Mouse (Mus musculus) adipocyte (in vitro differentiated cells): Measurements from ENCODE around the gene Crx.
"Not testable (repeated sequence)": the region's sequence is repeated elsewhere in the genome, so short reads cannot be mapped to it uniquely, and the experiment has no call there.

Experiments used
- DNase-seq: peaks from one replicate; pipeline ENCODE4 v3.0.0-alpha.2; 2016; ENCODE audit warnings: low spot score

Gene Crx

DNA sequence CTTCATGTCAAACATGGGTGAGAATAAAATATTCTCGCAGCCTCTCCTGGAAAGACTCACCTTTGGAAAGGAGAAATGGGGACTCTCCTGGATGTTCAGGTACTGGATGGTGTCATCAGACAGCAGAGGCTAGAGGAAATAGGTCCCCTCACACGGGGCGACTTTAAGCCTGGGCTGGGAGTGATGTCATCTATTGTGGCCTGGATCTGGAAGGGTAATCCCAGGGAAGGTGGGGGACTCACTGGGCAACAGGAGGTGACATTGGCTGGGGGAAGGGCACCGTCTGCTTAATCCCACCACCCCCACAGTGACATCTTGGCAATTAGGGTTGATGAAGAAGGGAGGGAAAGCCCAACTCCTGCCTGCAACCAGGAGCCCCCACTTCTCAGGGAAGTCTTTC lies at the start of gene Crx:
Crx (minus strand) TSS at position 213 of the 400 bp plus-strand sequence.
- no peak for DNase-seq

- DNase-seq, result peak; percentile 86
Measured at GRCm38 (mm10) chr7:15922220-15922773, 42.5 kb upstream of the Crx start, which contains the start of gene Selenow. Gene Selenow, minus strand, starts transcription at chr7:15922402.

GRCm38 (mm10) chr7:15921796-15922195 lies 42.0 kb upstream of the Crx start:
- peak; percentile 41 for DNase-seq

GRCm38 (mm10) chr7:15920645-15921190 lies 41.0 kb upstream of the Crx start:
- no peak for DNase-seq

GRCm38 (mm10) chr7:15919947-15920346 lies 40.2 kb upstream of the Crx start:
- no peak for DNase-seq

- DNase-seq, result peak; percentile 31
Measured at GRCm38 (mm10) chr7:15918371-15918770, 38.6 kb upstream of the Crx start.

GRCm38 (mm10) chr7:15916996-15917395 lies 37.2 kb upstream of the Crx start:
- no peak for DNase-seq

DNA sequence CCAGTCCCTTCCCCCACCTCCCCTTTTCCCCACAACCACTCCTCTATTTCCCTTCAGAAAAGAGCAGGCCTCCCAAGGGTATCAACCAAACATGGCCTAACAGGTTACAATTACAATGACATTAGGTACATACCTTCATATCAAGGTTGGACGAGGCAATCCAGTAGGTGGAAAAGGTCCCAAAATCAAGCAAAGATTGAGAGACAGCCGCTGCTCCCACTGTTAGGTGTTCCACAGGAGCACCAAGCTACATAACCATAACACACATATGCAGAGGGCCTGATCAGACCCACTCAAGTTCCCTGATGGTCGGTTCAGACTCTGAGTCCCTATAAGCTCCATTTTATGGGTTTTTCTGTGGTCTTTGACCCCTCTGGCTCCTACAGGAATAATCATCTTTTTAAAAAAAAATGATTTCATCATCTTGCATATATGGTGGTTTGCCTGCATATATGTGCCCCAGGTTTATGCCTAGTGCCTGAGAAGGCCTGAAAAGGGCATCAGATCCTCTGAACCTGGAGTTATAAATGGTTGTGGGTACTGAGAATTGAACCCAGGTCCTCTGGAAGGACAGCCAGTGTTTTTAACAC lies 36.5 kb upstream of the Crx start:
- no peak for DNase-seq

GRCm38 (mm10) chr7:15915695-15916094 lies 35.9 kb upstream of the Crx start:
- not testable (repeated sequence) for DNase-seq

DNA sequence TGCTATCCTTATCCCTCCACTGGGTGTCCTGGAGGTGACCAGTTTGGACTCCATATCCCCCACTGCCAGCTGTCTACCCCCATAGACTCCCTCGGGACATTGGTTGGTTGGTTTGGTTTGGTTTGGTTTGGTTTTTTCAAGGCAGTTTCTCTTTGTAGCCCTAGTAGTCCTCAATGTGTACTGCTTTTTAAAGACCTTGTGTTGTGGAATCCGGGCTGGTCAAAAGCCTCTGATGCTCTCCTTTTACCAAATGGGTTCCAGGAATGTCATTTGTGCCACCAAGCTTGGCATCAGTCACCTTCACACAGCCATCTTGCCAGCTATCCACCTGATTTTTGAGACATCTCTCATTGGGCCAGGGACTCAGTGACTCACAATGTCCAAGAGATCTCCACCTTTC lies 35.0 kb upstream of the Crx start:
- DNase-seq, result no peak

GRCm38 (mm10) chr7:15914252-15914651 lies 34.5 kb upstream of the Crx start:
- DNase-seq, result peak; percentile 55

DNA sequence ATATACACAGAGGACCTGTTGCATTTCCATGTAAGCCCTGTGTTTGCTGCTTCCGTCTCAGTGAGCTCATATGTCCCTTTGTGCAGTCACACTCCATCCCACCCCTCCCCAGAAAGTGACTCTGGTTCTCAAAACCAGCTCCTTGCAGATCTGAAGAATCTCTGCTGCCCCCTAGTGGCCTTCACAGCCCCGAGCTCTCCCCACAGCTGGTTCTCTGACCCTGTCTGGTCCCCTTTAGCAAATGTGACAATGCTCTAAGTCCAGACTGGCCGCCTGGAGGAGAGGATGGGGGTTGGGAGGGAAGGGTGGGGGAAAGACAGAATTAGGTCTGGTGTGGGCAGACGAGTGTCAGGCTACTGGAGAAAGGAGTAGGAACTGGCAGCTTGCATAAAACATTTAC lies 32.4 kb upstream of the Crx start:
- DNase-seq, result peak; percentile 77

DNA sequence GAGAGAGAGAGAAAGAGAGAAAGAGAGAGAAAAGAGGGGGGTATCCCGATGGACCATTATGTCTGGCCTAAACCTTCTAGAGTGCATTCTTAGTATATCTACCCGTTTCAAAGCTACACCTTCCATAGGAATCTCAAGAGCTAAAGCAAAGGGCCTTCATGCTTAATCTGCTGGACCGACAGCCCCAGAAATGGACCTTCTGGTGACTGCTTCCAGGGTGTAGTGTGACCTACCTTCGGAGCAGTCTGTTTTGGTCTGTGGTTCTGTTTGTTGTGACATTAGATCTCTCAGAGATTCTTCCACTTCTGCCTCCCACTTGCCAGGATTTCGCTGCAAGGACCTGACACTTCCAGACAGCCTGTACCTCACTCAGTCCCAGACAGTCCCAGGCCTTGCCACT lies 30.8 kb upstream of the Crx start:
- no peak for DNase-seq

DNA sequence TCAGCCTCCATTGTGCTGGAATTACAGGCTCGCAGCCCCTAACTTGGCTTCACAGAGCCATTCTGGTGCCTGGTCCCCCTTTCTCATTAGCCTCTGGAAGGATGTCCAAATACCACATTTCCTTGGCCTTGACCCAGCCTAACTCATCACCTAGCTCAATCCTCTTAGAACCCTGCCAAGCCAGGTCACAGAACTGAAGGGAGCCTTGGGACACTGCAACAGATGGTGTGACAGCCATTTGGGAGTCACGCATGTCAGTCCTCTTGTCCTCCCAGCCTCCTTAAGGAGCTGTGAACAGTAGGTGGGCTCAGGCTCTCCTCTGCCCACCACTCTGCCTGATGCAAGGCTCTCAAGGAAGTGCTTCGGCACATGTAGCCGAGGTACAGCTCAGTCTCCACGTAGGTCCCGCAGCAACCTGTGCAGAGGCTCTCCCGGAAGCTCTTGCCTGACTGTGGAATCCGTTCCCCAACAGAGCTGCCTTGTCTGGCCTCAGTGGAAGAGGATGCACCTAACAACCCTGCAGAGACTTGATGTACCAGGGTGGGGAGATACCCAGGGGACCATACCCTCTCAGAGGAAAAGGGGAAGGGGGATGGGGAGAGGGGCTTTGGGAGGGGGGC lies 28.3 kb upstream of the Crx start:
- DNase-seq, result no peak

DNA sequence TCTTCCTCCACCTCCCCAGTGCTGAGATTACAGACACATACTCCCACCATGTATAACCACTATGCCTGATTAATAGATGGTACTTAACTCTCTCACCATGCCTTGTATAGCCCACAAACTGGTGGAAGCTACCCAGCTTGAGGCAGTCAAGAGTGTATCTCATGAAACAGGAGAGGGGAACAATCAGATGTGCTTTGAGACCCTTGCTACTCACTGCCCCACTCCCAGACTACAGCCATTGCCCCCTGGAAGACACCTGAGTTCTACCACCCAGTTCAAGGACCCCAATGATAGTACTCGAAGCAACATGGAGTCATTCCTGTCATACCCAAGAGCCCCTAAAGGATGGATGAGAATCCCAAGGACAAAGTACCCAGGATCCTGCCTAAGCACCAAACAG lies 26.8 kb upstream of the Crx start:
- no peak for DNase-seq

DNA sequence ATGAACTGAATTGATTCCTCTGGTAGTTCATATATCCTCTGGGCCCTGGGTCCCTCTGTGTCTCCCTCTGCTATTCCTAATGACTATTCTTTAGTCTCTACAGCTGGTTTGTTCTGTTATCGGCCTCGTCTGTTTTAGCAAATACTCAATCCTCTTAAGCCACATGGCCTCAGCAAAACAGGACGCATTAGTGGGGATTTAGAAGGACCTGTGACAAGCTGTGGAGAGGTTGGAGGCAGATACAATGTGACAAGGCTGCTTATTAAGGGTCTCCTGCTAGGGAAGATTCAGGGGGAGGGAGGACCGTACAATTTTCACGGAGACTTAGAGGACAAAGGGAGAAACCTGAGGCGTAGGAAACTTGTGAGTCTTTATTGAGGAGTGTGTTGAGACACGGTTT lies 26.1 kb upstream of the Crx start:
- DNase-seq, result no peak

DNA sequence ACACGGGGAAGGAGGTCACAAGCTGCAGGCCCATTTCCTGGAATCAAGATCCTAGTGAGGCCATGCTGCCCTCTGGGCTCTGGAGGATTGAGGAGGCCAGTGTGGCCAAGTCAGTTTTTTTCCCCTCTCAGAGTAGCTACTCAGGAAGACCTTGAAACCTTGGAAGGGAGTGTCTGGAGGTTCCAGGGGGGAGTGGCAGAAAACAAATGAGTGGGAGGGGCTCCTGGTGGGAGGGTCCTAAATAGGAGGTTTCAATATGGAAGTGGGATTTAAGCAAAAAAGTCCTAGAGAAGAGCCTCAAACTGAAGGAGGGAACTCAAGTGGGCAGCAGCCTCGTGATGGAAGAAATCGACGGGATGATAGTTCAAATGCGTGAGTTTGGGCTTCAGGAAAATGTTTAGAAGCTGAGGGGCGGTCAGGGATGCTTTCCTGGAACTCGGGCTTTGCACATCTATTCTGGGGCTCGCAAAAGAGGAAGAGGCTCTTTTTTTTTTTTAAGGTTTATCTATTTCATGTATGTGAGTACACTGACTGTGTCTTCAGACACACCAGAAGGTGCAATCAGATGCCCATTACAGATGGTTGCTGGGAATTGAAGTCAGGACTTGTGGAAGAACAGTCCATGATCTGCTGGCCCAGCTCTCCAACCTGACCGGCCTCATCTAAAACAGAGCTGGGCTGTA lies 21.7 kb upstream of the Crx start:
- DNase-seq, result no peak

DNA sequence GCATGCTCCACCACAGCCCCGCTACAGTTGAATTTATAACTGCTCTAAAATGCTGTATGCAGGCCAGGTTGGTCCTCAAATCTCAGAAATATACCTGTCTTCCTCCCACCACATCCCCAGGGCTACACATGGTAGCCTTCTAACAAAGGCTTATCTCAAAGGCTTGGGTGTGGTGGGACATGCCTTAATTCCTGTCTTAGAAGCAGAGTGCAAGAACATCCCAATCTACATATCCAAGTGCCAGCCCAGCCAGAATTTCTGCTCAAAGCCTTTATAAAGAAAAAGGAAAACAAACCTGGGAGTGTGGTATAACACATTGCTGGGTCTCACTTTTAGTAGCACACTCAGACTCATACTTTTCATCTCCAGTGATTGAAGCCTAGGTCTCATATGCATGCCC lies 14.5 kb upstream of the Crx start:
- no peak for DNase-seq

DNA sequence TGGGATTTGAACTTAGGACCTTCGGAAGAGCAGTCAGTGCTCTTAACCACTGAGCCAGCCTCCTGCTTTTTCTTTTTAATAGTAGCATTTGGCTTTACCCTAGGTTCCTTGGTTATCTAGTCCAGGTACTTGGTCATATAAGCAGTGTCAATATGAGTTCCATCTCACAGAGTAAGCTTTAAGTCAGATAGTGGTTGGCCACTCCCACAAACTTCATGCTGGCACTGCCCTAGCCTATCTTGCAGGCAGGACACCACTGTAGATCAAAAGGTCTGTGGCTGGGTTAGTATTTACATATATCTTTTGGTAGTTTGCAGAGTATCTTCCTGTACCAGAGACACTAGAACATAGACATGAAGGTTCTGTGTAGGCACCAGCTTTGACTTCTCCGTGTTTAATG lies 4.4 kb upstream of the Crx start:
- DNase-seq, result no peak

- no peak for DNase-seq
Measured at GRCm38 (mm10) chr7:15882317-15882716, 2.5 kb upstream of the Crx start, which contains the start of gene Crxos. Gene Crxos, plus strand, starts transcription at chr7:15882617.

DNA sequence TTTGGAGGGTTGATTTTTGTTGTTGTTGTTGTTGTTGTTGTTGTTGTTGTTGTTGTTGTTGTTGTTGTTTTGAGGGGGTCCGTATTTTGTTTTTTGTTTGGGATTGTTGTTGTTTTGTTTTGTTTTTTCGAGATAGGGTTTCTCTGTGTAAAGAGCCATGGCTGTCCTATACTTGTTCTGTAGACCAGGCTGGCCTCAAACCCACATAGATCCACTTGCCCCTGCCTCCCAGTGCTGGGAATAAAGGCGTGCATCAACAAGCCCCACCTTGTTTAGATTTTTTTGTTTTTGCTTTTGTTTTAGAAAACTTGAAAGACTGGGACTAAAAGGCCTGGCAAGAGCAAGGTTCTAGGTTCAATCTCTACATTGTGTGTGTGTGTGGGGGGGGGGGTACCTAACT lies 2.1 kb upstream of the Crx start:
- DNase-seq, result no peak

- DNase-seq, result no peak
Measured at GRCm38 (mm10) chr7:15881388-15881787, 1.6 kb upstream of the Crx start.

- no peak for DNase-seq
Measured at GRCm38 (mm10) chr7:15864104-15864503, 15.7 kb downstream of the Crx start.
